Mouse (Mus musculus) bone marrow, adult 2 months (tissue): ENCODE results near the gene Plcb1.

ENCODE experiments used
- CTCF ChIP-seq: fragments of 200-500 bp; IDR thresholded peaks from 2 replicates; pipeline ENCODE4 v1.5.1; 2011; ENCODE audit warnings: low read length, control low read depth; ENCODE audit not compliant: control insufficient read depth, insufficient read depth
- POLR2A ChIP-seq: fragments of 200-500 bp; IDR thresholded peaks from 2 replicates; pipeline ENCODE4 v1.6.1; 2011; ENCODE audit warnings: low read depth, mild to moderate bottlenecking, control low read depth, low read length, borderline replicate concordance; ENCODE audit not compliant: control insufficient read depth

GRCm38 (mm10) chr2:135242662-135243316 lies 456.9 kb downstream of the Plcb1 start:
- TF ChIP-seq CTCF, result no peak
- TF ChIP-seq POLR2A, result no peak
